Mouse (Mus musculus) MEL (cell line): Measurements from ENCODE around the gene Ahcyl1.

Experiments
- CHD1 ChIP-seq: IDR thresholded peaks from 2 replicates; pipeline ENCODE4 v1.6.1; 2012; ENCODE audit warnings: low read depth, mild to moderate bottlenecking, inconsistent platforms, low read length, improper control_type of control experiment
- CTCF ChIP-seq, 3 experiments: IDR thresholded peaks in 2 of 3; conservative IDR thresholded peaks in 1 of 3; 2 replicates each; pipeline ENCODE4 v1.5.1; 2011 to 2012; ENCODE audit warnings: low read length in 3 of 3, low read depth in 2 of 3, mild to moderate bottlenecking in 2 of 3, improper control_type of control experiment in 1 of 3, inconsistent platforms in 1 of 3, mixed read lengths in 1 of 3, moderate library complexity in 1 of 3; ENCODE audit not compliant: control insufficient read depth in 1 of 3, insufficient read depth in 1 of 3, poor library complexity in 1 of 3, severe bottlenecking in 1 of 3
- HCFC1 ChIP-seq: IDR thresholded peaks from 2 replicates; pipeline ENCODE4 v1.6.1; 2012; ENCODE audit warnings: low read depth, mild to moderate bottlenecking, inconsistent platforms, low read length, improper control_type of control experiment, moderate library complexity
- POLR2A ChIP-seq, 2 experiments: IDR thresholded peaks; 2 replicates each; pipeline ENCODE4 v1.6.1; 2011 to 2012; ENCODE audit warnings: low read length in 2 of 2, mild to moderate bottlenecking in 2 of 2, control low read depth in 1 of 2, improper control_type of control experiment in 1 of 2, low read depth in 1 of 2, moderate library complexity in 1 of 2; ENCODE audit not compliant: control insufficient read depth in 1 of 2, insufficient read depth in 1 of 2, poor library complexity in 1 of 2
- POLR2AphosphoS2 ChIP-seq: IDR thresholded peaks from 2 replicates; pipeline ENCODE4 v1.6.1; 2011; ENCODE audit warnings: low read length, improper control_type of control experiment
- POLR2AphosphoS5 ChIP-seq: IDR thresholded peaks from 2 replicates; pipeline ENCODE4 v1.6.1; 2012; ENCODE audit warnings: low read depth, borderline replicate concordance, mild to moderate bottlenecking, inconsistent platforms, low read length, moderate library complexity, mixed read lengths
- RAD21 ChIP-seq: IDR thresholded peaks from 2 replicates; pipeline ENCODE4 v1.6.1; 2011; ENCODE audit warnings: mild to moderate bottlenecking, low read depth, low read length, improper control_type of control experiment
- USF1 ChIP-seq: IDR thresholded peaks from 2 replicates; pipeline ENCODE4 v1.6.1; 2014; ENCODE audit warnings: low read depth, mild to moderate bottlenecking, inconsistent platforms, low read length, improper control_type of control experiment, moderate library complexity

- TF ChIP-seq RAD21 = no peak
- no peak for TF ChIP-seq USF1
- TF ChIP-seq POLR2AphosphoS2 = no peak
- TF ChIP-seq CTCF (IDR thresholded peaks at IDR 0.05 in 2 of 3, conservative IDR thresholded peaks at IDR 0.05 in 1 of 3; ENCODE audit: control insufficient read depth in 1 of 3, insufficient read depth in 1 of 3, low read depth in 2 of 3, low read length in 3 of 3, poor library complexity in 1 of 3, severe bottlenecking in 1 of 3) = no peak
- TF ChIP-seq POLR2A (IDR thresholded peaks at IDR 0.05; ENCODE audit: control insufficient read depth in 1 of 2, insufficient read depth in 1 of 2, low read depth in 1 of 2, low read length in 2 of 2, poor library complexity in 1 of 2) = no peak
- no peak for TF ChIP-seq CHD1
- TF ChIP-seq HCFC1 = no peak
- no peak for TF ChIP-seq POLR2AphosphoS5
These were observed 37.0 kb upstream of the Ahcyl1 start for GRCm38 (mm10) chr3:107733329-107733728.
